27 mouse cellular contexts compared by ENCODE assay signal in the genomic region with DNA sequence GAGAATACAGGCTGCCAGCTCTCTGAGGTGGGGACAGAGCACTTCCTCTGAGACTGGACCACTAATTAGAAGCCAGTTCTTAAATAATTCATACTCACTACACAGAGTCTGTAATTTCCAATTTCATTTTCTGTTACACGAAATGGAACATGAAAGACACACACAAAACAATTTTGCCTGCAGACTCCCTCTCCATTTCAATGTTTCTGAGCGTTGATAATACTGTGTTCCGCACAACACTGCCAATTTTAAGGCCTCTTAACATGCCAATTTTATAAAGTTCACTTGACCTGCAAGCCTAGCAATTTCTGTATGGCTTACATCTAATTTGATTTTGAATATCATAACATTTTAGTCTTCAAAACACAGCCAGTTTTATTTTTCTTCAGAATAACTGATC.
DNase-seq lines count a peak whose midpoint lies in the region; ATAC-seq and TF ChIP-seq lines count a peak whose summit lies in the region.
"Had no signal": no experiment of that assay in that cellular context is flagged by ENCODE, and none has a peak within 500 bp of the region (broad histone marks: within the 10 kb centered on the region; RNA-seq: fewer than 3 reads in every experiment).

No protein-coding gene starts in this region.

- no peak overlapping the region for H3K9ac ChIP-seq in forebrain, embryonic 11.5 days (ENCODE audit: low read length)
- H3K9ac ChIP-seq in midbrain, embryonic 12.5 days (replicated peaks), result no peak overlapping the region
- no peak overlapping the region for H3K9ac ChIP-seq in midbrain, postnatal 0 days (replicated peaks; ENCODE audit: low read length, poor library complexity, severe bottlenecking)
- no peak overlapping the region for H3K9ac ChIP-seq in midbrain, embryonic 14.5 days (replicated peaks; ENCODE audit: low read length)
- H3K9ac ChIP-seq: embryonic facial prominence, embryonic 12.5 days; forebrain, postnatal 0 days; heart, embryonic 12.5 days; heart, embryonic 15.5 days; hindbrain, embryonic 14.5 days had no signal

- 93% methylated on average over 3 of the region's 3 CpGs for WGBS in forebrain, embryonic 10.5 days
- WGBS in forebrain, embryonic 11.5 days, result 86% methylated on average over 3 of the region's 3 CpGs
- WGBS in midbrain, embryonic 12.5 days, result 72% methylated on average over 3 of the region's 3 CpGs
- WGBS in midbrain, postnatal 0 days, result 45% methylated on average over 3 of the region's 3 CpGs
- 49% methylated on average over 3 of the region's 3 CpGs for WGBS in midbrain, embryonic 14.5 days
- 71% methylated on average over 3 of the region's 3 CpGs for WGBS in cerebellum, adult 2 months

- no peak for TF ChIP-seq POLR2A in cerebellum, adult 2 months (IDR thresholded peaks at IDR 0.05; ENCODE audit: borderline replicate concordance, insufficient read depth, low read length)

- peaks cover 52% of the 10 kb centered on the region for H3K4me1 ChIP-seq in forebrain, embryonic 10.5 days
- H3K4me1 ChIP-seq in forebrain, embryonic 11.5 days (replicated peaks; ENCODE audit: control insufficient read depth, insufficient read depth, low read length), result peaks cover 10% of the 10 kb centered on the region; the same call in 1 of the 2 replicates
- peaks cover 33% of the 10 kb centered on the region for H3K4me1 ChIP-seq in midbrain, embryonic 12.5 days
- H3K4me1 ChIP-seq in midbrain, postnatal 0 days (ENCODE audit: insufficient read depth, low read length), result 0 out of 2 replicates have a peak, but pooled peaks cover 2% of the 10 kb centered on the region
- H3K4me1 ChIP-seq in midbrain, embryonic 14.5 days (ENCODE audit: control insufficient read depth, insufficient read depth, low read length), result peaks cover 13% of the 10 kb centered on the region
- H3K4me1 ChIP-seq in cerebellum, adult 2 months (ENCODE audit: control insufficient read depth, insufficient read depth, low read length), result no peaks in the 10 kb centered on the region

- no peak overlapping the region for H3K4me2 ChIP-seq in forebrain, embryonic 11.5 days (ENCODE audit: low read depth, low read length, severe bottlenecking)
- H3K4me2 ChIP-seq in midbrain, embryonic 12.5 days (replicated peaks), result no peak overlapping the region
- H3K4me2 ChIP-seq in midbrain, postnatal 0 days (ENCODE audit: low read depth, low read length, poor library complexity, severe bottlenecking), result no peak overlapping the region
- no peak overlapping the region for H3K4me2 ChIP-seq in midbrain, embryonic 14.5 days (ENCODE audit: low read length)
- H3K4me2 ChIP-seq: embryonic facial prominence, embryonic 12.5 days; heart, embryonic 12.5 days; heart, embryonic 15.5 days; hindbrain, embryonic 14.5 days had no signal

- peak overlapping the region; percentile 81; the same call in 1 of the 2 replicates for H3K27ac ChIP-seq in forebrain, embryonic 10.5 days
- no peak overlapping the region for H3K27ac ChIP-seq in forebrain, embryonic 11.5 days (ENCODE audit: low read depth, low read length)
- H3K27ac ChIP-seq in midbrain, embryonic 12.5 days (replicated peaks), result 0 out of 2 replicates have a peak overlapping the region, but pooled peaks have one; percentile 12
- H3K27ac ChIP-seq in midbrain, postnatal 0 days (ENCODE audit: low read depth, low read length), result no peak overlapping the region
- no peak overlapping the region; the same call in 1 of the 2 replicates for H3K27ac ChIP-seq in midbrain, embryonic 14.5 days (replicated peaks; ENCODE audit: low read depth, low read length)
- no peak overlapping the region for H3K27ac ChIP-seq in cerebellum, adult 2 months (ENCODE audit: insufficient read depth, low read length)
- H3K27ac ChIP-seq: embryonic facial prominence, embryonic 12.5 days; heart, embryonic 15.5 days; hindbrain, embryonic 14.5 days had no signal

- H3K27me3 ChIP-seq in forebrain, embryonic 10.5 days (ENCODE audit: poor library complexity, severe bottlenecking), result no peaks in the 10 kb centered on the region
- H3K27me3 ChIP-seq in forebrain, embryonic 11.5 days (ENCODE audit: control insufficient read depth, insufficient read depth, low read length), result no peaks in the 10 kb centered on the region
- H3K27me3 ChIP-seq in midbrain, embryonic 12.5 days, result no peaks in the 10 kb centered on the region
- no peaks in the 10 kb centered on the region for H3K27me3 ChIP-seq in midbrain, postnatal 0 days (ENCODE audit: insufficient read depth, low read length)
- H3K27me3 ChIP-seq in midbrain, embryonic 14.5 days (ENCODE audit: control insufficient read depth, insufficient read depth, low read length), result 0 out of 2 replicates have a peak, but pooled peaks cover 6% of the 10 kb centered on the region
- H3K27me3 ChIP-seq in cerebellum, adult 2 months (ENCODE audit: control insufficient read depth, insufficient read depth, low read length), result no peaks in the 10 kb centered on the region
- H3K27me3 ChIP-seq: CH12.LX; embryonic facial prominence, embryonic 12.5 days; heart, embryonic 15.5 days had no signal

- no peak overlapping the region for H3K4me3 ChIP-seq in forebrain, embryonic 10.5 days
- H3K4me3 ChIP-seq in forebrain, embryonic 11.5 days (ENCODE audit: low read depth, low read length), result no peak overlapping the region
- no peak overlapping the region for H3K4me3 ChIP-seq in midbrain, embryonic 12.5 days
- no peak overlapping the region for H3K4me3 ChIP-seq in midbrain, postnatal 0 days (ENCODE audit: low read depth, low read length)
- no peak overlapping the region for H3K4me3 ChIP-seq in midbrain, embryonic 14.5 days (replicated peaks; ENCODE audit: low read depth, low read length)
- H3K4me3 ChIP-seq in cerebellum, adult 2 months (replicated peaks; ENCODE audit: insufficient read depth, low read depth, low read length), result no peak overlapping the region
- H3K4me3 ChIP-seq: embryonic facial prominence, embryonic 12.5 days; erythroblast, embryonic 14.5 days; heart, embryonic 12.5 days; heart, embryonic 15.5 days had no signal

- no peaks in the 10 kb centered on the region for H3K36me3 ChIP-seq in forebrain, embryonic 10.5 days (replicated peaks)
- H3K36me3 ChIP-seq in forebrain, embryonic 11.5 days (ENCODE audit: control insufficient read depth, insufficient read depth, low read length), result no peaks in the 10 kb centered on the region
- no peaks in the 10 kb centered on the region for H3K36me3 ChIP-seq in midbrain, embryonic 12.5 days
- H3K36me3 ChIP-seq in midbrain, postnatal 0 days (ENCODE audit: insufficient read depth, low read length), result no peaks in the 10 kb centered on the region
- H3K36me3 ChIP-seq in midbrain, embryonic 14.5 days (ENCODE audit: control insufficient read depth, insufficient read depth, low read length), result no peaks in the 10 kb centered on the region
- H3K36me3 ChIP-seq: embryonic facial prominence, embryonic 12.5 days; G1E; heart, embryonic 12.5 days; heart, embryonic 15.5 days had no signal

- no peak for DNase-seq in forebrain, embryonic 10.5 days (ENCODE audit: extremely low spot score, low spot score)
- no peak for DNase-seq in forebrain, embryonic 11.5 days (ENCODE audit: low spot score)
- no peak for DNase-seq in midbrain, postnatal 0 days (ENCODE audit: low spot score)
- DNase-seq in midbrain, embryonic 14.5 days, result peak; percentile 47
- no peak for DNase-seq in cerebellum, adult 2 months
- DNase-seq: adrenal gland, postnatal 10 days; adrenal gland, postnatal 36 days; B cell, adult 2 months; cerebellum, adult 11 months; cerebellum, adult 9-10 months; cerebellum, postnatal 14 days; forebrain, postnatal 0 days; gastrocnemius, postnatal 25 days; heart, adult 18-20 months; heart, postnatal 10 days; heart, postnatal 36 days had no signal

- TF ChIP-seq CTCF in midbrain, postnatal 0 days (IDR thresholded peaks at IDR 0.05), result no peak
- no peak for TF ChIP-seq CTCF in cerebellum, adult 2 months (IDR thresholded peaks at IDR 0.05; ENCODE audit: borderline replicate concordance, insufficient read depth, low read depth, low read length)

- no peaks in the 10 kb centered on the region for H3K9me3 ChIP-seq in forebrain, embryonic 10.5 days
- no peaks in the 10 kb centered on the region for H3K9me3 ChIP-seq in forebrain, embryonic 11.5 days (ENCODE audit: control insufficient read depth, low read length)
- no peaks in the 10 kb centered on the region for H3K9me3 ChIP-seq in midbrain, embryonic 12.5 days
- no peaks in the 10 kb centered on the region for H3K9me3 ChIP-seq in midbrain, postnatal 0 days (ENCODE audit: low read length)
- H3K9me3 ChIP-seq in midbrain, embryonic 14.5 days (ENCODE audit: control insufficient read depth, low read length), result no peaks in the 10 kb centered on the region
- H3K9me3 ChIP-seq: embryonic facial prominence, embryonic 12.5 days; G1E; heart, embryonic 12.5 days; heart, embryonic 15.5 days had no signal

- no peak for ATAC-seq in forebrain, embryonic 11.5 days (replicated peaks; ENCODE audit: low FRiP score)
- 0 out of 2 replicates have a peak, but pooled peaks have one; percentile 24 for ATAC-seq in midbrain, embryonic 12.5 days (ENCODE audit: low FRiP score, low read depth)
- ATAC-seq in midbrain, postnatal 0 days (ENCODE audit: low FRiP score), result no peak
- no peak for ATAC-seq in midbrain, embryonic 14.5 days (ENCODE audit: low FRiP score, low TSS enrichment)
- ATAC-seq: forebrain, embryonic 14.5 days; forebrain, postnatal 0 days; intestine, postnatal 0 days; Patski had no signal

Comparison
In these comparisons a context has a peak if more than half of its experiments do, and no peak if none do; other contexts are left out.
1. H3K27ac ChIP-seq: peak in forebrain, embryonic 10.5 days (single experiment) and midbrain, embryonic 12.5 days (single experiment); none in forebrain, embryonic 11.5 days (single experiment), midbrain, postnatal 0 days (single experiment), midbrain, embryonic 14.5 days (single experiment) and cerebellum, adult 2 months (single experiment).